Mouse (Mus musculus): ENCODE data around the gene Xkr7. TPM values are rescaled to one million over a fixed set of nuclear protein-coding genes. Genes with fewer than 3 reads are reported as not detected.
A peak's percentile ranks its signal among the peaks of the same experiment; 100 is the strongest.

Gene Xkr7
- not detected in 2 replicates for total RNA-seq (2014; fragmentation: Nextera tagmentation)
- not detected in 2 replicates for total RNA-seq (2017)

DNA sequence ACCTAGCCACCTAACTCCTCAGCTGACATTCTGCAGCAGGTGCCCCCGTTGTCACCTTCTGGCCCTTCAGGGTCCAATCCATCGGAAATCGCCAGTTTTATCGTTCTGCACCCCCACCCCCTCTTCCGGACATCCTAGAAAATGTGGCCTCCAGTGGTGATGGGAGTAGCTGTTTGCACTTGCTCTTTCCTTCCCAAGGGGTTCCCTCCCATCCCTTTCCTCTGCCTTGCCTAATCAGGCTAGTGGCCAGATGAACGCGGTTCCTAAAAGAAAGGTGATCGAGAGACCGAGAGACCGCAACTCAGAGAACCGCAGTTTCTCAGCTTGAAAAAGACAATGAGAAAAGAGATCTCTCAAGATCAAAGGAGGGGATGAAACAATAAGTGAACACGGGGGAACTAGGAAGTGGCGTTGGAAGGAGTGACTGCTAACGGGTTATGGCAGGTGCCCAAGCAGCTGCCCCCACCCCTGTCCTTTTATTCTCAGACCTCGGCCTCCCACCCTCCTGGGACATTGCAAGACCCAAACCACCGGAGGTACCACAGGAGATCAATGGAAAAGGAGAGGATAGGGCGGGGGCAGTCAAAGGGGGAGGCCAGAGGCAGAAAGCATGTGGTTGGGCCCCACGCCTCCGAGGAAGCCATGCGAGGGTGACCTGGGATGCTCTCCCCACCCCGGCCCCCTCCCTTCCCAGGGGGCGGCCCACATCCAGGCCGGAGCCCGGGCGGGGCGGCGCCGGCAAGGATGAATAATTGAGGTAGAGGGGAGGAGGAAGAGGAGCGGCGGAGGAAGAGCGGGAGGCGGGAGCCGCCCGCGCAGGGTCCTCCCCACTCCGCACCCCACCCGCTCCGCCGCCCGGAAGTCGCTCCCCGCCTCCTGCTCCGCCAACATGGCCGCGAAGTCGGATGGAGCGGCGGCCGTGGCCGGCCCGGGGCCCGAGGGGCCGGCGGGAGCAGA lies at the start of gene Xkr7:
Gene Xkr7, plus strand, starts transcription at position 727 of the 957 bp plus-strand sequence.
- 0 out of 2 replicates have a peak, but pooled peaks have one; percentile 4 for ATAC-seq (replicated peaks; ENCODE audit: poor library complexity, severe bottlenecking)

DNA sequence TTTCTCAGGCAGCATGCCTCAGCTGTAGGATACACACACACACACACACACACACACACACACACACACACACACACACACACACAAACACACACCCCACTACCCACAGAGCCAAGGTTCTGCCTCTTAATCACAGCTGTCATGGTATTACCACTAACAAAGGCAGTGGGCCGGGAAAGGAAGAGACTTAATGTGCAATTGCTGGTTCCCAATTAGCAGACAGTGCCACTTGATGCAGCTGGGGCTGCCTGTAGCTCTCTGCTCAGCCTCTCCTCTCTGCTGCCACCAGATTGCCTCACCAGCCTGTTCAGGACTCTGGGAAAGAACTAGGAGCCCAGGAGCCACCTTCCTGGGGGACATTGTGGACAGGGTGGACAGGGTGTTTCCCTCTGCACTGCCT lies 46.1 kb upstream of the Xkr7 start:
- no peak for ATAC-seq (replicated peaks; ENCODE audit: poor library complexity, severe bottlenecking)

DNA sequence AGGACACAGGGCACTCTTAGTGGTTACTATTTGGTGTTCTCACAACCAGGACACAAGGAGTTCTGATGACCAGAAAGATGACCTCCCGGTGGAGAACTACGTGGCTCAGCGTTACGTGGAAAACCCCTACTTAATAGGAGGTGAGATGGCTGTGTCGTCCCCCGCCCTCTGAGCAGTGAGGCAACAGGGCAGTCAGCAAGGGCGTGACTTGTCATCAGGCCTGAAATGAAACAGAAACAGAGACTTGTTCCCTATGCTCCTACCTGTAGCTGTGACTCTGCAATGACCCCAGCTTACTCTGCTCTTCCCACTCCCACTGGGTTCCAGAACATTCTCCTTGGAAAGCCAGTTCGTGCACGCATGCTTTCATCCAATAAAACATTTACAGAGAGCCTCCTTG lies 40.1 kb upstream of the Xkr7 start:
- ATAC-seq (replicated peaks; ENCODE audit: poor library complexity, severe bottlenecking), result peak; percentile 62; the same call in 1 of the 2 replicates

DNA sequence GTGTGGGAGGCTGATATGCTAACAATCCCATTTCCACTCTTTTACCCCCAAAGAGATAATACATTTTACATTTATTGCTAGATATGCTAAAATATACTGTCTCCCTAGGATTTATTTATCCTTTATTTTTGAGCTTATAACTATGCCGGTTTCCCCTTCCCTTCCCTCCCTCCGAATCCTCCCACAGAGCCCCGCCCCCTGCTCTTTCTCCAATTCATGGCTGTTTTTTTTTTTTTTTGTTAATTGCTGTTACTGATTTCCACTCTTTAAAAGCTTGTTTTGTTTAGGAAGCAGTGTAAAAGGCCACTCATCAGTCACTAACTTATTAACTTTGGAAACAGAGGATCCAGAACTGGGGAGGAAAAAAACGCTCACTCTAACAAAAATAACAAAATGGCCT lies 34.6 kb upstream of the Xkr7 start:
- ATAC-seq (replicated peaks; ENCODE audit: poor library complexity, severe bottlenecking), result no peak

DNA sequence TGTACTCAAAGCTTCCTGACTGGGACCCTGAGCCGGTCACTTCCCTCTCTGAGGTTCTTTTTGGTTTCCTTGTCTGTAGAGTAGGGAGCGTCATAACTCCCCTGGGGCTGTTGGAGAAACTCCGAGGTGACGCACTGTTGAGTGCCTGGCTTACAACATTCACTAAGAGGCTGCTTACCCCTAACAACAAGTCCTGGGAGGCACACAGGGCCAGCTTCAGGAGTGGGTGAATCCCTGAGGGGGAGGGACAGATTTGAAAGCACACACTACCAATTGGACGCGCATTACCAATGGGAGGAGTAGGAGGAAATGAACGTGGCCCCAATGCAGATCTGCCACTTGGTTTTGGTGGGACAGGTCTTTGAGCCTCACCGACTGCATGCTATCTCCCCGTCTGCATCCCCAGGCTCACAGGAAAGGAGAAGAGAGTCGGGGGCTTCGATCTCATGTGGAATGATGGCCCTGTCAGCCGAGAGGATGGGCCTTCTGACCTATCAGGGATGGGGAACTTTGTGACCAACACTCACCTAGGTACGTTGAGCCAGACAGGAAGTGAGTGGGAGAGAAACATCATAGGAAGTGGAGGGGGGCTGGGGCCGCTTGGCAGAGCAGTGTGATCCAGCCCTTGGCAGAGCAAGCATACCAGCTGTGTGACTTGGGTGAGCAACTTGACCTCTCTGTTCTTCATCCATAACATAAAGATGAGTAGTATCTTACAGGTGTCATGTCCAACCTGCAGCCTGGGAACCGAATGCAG lies 29.0 kb upstream of the Xkr7 start:
- ATAC-seq (replicated peaks; ENCODE audit: poor library complexity, severe bottlenecking), result peak; percentile 85

DNA sequence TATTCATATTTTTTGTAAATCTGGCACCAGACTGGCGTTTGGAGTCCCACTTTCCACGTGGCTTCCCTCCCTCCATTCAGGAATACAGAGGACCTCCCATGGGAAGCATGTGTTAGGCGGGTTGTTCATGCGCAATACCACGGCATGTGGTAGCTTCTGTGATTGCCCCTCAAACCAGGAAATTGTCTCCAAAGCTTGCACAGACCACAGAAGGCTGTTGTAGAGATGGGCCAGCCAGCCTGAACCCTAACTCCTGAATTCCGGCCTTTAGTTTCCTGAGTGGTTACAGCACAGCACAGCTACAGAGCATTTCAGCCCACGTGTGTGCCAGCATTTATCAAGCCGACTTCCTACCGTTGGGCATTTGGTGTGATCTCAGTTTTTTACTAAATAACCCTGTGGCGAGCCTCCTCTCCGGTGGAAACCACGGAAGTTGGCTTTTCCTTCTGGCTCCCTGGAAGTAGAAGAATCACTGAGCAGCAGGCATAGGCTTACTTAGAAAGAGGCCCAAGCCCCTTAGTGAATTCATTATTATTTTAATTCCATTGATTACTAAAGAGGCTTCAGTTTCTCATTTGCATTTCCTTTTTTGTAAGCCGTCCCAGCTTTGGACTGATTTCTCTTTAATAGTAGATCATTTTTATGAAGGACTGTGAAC lies 27.8 kb upstream of the Xkr7 start:
- peak; percentile 70 for ATAC-seq (replicated peaks; ENCODE audit: poor library complexity, severe bottlenecking)

DNA sequence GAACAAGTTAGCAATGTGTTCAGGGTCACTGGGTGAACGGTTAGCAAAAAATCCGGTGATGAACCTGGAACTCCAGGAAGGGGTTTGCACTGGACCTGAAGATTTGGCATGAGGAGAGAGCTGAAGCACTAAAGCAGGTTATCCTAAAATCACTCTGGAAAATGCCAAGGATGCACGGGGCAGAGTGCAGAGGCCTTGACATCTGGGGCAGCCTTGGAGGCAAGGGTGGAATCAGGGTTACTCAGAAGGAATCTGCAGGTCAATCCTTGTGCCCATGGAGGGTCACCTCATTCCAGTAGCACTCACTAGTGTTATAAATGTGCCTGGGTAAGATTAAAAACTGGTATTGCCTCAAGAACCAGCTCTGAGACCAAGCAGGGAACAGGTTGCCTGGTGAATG lies 25.7 kb upstream of the Xkr7 start:
- no peak for ATAC-seq (replicated peaks; ENCODE audit: poor library complexity, severe bottlenecking)

DNA sequence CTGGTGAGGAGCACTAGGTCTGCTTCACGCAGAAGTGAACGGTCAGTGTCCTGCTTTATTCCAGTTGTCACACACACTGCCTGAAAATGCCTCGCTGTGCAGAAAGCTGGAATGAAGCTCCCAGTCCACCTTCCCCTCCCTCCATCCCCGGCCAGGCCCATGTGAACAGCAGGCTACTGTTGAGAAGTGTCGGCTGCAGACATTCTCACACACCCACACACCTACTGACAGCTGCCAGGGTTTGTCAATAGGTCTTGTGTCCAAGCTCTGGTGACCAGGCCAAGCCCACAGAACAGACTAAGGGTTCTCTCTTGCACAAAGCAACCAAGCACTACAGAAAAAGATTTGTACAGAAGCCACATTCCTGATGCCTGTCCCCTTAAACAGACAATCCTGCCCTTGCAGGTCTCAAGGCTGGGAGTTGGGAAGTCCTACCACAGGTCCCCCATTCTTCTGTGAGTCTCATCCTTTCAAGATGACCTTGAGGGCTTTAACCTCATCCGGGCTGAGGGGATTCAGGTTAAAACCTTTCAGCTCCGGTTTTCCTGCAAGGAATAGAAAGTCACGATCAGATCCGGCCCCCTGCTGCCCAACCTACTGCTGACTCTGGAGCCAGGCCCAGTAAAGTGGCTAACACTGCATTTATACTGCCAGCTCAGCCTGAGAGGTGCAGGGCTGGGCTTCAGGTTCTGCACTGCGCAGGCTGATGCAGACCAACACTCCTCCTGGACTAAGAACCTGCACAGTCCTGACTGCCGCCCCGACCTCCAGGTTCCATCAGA lies 22.3 kb upstream of the Xkr7 start:
- no peak for ATAC-seq (replicated peaks; ENCODE audit: poor library complexity, severe bottlenecking)

DNA sequence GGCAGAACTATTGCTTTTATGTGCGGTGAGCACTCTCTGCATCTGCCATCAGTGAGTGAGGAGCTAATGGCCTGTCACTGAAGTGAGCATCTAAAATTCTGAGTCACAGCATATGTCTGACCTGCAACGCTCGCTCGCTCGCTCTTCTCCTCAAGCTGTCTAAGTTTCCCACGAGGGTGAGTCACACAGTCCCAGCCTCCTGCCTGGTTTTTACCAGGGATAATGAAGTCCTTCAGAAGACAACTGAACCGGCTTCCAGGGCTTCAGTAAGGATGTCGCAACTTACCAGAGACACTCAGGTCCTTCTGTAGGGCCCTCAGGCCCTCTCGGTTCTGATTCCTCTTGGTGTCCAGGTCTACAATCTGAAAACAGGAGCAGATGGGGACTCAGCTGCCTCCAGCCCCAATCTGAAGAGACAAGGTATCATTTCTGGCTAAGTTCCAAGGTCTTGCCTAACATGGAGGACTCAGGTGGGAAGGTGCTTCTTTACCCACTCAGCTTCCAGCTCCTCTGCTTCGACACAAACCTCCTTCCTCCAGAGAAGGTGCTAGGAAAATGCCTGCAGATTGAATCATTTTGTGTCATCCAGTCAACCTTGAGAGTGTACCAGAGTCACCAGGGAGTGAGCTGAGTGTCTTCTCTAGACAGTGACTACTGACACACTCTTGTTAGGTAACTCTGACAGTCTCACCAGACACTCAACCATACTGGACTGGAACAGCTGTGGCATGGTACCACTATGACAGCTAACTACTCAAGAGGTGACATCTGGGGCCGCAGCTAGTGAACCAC lies 17.7 kb upstream of the Xkr7 start:
- ATAC-seq (replicated peaks; ENCODE audit: poor library complexity, severe bottlenecking), result no peak

DNA sequence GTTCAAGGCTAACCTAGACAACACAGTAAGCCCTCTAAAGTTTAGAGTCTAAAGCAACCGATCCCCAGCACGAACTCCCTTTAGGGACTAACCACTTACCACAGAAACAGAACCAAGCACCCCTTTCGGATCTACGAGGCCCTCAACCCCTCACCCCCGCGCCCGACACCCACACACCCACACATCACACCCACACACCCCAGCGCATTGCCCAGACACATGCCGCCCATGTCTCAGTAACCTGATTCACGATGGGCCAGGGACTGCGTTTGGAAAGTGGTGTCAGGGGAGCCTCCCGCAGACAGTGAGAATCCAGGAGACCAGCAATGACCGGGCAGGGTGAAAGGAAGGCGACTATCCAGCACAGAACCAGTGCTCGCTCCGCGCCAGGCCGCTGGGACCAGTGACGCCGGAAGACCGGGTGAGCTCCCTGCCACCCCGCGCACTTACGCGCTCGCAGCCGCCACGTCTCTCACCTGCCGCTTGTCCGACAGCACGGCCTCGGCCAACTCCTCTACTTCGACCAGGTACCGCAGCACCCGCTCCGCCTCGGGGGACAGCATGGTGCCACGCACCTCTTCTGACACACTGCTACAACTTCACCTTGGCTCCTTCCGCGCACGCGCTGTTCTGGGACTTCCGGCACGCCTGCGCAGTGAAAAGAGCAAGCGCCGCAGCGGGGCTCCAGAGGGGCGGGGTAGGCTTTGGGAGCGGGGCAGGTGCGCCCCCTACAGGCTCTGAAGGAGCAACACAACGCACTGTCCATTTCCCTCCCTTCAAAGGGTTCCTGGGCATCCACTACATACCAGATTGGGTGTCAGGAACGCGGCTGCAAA lies 16.7 kb upstream of the Xkr7 start, which contains the start of gene Pdrg1:
Gene Pdrg1, minus strand, starts transcription at position 670 of the 836 bp plus-strand sequence.
- peak; percentile 93 for ATAC-seq (replicated peaks; ENCODE audit: poor library complexity, severe bottlenecking)

DNA sequence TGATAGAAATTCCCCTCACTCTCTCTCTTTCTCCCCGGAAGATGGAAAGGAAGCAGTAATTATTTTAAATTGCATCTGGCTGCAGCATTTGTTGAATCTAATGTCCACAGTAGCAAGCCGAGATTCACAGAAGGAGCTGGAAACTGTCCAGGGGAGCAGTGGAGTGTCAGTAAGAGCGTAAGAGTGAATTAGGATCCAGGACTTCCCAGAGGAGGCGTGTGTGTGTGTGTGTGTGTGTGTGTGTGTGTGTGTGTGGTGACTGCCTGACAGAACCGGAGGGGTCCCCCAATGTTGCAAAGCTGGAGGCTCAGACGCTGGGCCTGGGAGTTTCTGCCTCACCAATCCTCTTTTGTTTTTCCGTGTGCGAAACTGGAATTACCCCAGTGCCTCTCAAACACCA lies 15.8 kb upstream of the Xkr7 start:
- ATAC-seq (replicated peaks; ENCODE audit: poor library complexity, severe bottlenecking), result no peak

DNA sequence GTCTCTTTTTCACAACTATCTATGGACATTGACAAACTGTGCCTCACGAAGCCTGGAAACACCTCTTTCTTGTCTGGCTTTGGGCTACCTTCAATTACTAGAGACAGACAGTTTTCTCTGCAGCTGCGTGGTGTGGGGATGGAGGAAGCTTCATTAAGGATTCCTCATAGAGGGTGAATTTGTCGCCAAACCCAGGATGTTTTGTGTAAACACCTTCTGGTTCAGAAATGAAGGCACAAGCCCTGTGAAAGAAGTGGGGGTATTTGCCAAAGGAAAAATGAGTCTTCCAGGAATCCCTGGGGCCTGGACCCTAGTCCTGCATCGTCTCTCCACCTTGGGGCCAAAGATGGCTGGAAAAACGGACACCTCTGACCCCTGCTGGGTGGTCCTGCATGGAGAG lies 14.9 kb upstream of the Xkr7 start:
- ATAC-seq (replicated peaks; ENCODE audit: poor library complexity, severe bottlenecking), result no peak

DNA sequence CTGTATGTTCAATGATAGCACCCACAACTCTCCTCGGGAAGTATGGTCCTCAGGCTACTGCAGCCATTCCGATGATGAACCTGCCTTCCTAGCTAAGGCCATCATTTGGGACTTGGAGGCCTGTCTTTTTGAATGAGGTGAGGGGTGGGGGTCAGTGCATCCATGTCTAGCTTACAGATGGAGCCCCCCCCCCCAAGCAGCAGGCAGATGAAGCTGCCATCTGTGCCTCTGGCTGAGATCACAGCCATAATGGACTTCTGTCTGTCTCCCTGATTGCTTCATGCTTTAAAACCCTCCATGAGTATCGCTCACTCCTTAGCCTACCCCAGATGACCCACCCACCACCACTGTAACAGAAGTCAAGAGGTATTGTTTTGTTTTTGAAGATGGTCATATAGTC lies 12.3 kb upstream of the Xkr7 start:
- no peak for ATAC-seq (replicated peaks; ENCODE audit: poor library complexity, severe bottlenecking)

DNA sequence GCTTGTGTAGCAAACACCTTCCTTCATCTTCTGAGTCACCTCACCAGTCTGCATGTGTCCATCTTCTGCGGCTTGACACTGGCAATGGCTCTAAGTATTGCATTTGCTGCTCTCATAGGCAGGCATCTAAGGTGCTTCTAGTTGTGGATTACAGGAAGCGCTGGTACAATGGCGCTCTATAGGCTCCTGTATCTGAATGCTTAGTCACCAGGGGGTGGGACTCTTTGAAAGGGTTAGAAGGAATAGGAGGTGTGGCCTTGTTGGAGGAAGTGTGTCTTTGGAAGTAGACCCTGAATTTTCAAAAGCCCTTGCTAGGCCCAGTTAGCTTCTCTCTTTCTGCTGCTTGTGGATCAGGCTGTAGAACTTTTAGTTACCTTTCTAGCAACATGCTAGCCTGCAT lies 10.5 kb upstream of the Xkr7 start:
- peak; percentile 87 for ATAC-seq (replicated peaks; ENCODE audit: poor library complexity, severe bottlenecking)

DNA sequence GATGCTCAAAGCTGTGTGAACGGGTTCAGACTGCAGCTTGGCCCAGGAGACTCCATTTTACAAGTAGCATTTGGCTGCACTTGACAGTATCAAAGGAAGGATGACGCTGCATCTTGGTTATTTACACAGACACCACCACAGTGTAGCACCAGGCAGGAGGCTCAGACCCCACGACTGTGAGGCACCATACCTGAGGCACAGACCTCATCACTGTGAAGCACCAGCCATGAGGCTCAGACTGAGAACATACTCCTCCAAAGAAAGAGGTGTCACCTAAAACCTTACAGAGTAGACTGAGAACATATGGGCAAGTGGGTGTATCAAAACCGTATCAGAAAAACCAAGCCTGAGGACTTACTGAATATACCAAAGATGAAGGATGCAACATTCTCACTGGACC lies 8.8 kb upstream of the Xkr7 start:
- no peak for ATAC-seq (replicated peaks; ENCODE audit: poor library complexity, severe bottlenecking)

DNA sequence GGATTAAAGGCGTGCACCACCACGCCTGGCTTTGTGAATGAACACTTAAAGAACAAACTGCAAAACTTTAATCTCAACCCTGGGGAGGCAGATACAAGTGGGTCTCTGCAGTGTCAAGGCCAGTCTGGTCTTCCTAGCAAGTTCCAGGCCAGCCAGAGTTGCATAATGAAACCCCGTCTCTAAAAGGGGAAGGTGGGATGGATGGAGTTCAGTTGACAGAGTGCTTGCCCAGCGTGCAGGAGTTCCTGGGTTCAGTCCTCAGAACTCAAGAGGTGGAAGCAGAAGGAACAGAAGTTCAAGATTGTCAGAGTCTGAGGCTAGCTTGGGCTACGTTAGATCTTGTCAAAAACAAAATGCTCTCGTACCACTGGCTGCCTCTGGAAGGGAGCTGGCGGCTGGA lies 5.6 kb upstream of the Xkr7 start:
- peak; percentile 61 for ATAC-seq (replicated peaks; ENCODE audit: poor library complexity, severe bottlenecking)

DNA sequence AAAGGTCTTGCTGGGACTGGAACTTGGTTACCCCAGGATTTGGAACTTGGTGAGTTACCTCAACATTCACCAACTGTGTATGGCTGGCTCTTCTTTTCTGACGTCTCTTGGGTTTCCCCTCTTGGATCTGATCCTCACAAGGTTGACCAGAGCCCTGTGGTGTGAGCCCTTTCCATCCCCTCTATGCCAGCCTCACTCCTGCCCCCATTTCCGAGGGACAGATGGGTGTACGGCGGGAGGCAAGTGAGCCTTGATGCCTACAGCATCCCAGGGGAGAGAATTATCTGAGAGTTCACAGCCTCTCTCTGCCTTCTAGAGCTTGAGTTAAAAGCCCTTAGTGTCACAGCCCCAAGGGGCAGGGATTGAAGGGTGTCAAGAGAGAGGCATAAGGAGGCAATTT lies 4.2 kb upstream of the Xkr7 start:
- no peak for ATAC-seq (replicated peaks; ENCODE audit: poor library complexity, severe bottlenecking)

DNA sequence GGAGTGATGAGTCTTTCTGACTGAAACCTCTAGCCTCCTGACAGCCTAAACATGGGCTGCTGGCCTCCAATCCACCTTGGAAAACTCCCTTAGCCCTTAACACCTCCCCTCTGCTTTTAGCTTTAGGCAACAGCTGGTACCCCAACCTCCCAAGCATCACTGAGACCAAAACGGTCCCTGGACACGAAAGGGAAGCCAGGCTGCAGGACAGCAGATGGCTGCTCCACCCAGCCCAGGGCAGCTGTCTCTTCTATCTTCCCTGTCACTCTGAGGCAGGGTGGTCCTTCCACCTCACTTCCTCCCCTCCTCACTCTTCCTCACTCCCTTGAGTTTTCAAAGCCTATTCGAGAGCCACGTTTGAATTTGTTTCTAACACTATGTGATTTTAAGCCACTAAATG lies 1.2 kb upstream of the Xkr7 start:
- no peak for ATAC-seq (replicated peaks; ENCODE audit: poor library complexity, severe bottlenecking)

All from granulocyte monocyte progenitor cell, adult 5-6 weeks (primary cell).